Mouse (Mus musculus): ENCODE measurements around the gene Llgl2.

Llgl2 gene

DNA sequence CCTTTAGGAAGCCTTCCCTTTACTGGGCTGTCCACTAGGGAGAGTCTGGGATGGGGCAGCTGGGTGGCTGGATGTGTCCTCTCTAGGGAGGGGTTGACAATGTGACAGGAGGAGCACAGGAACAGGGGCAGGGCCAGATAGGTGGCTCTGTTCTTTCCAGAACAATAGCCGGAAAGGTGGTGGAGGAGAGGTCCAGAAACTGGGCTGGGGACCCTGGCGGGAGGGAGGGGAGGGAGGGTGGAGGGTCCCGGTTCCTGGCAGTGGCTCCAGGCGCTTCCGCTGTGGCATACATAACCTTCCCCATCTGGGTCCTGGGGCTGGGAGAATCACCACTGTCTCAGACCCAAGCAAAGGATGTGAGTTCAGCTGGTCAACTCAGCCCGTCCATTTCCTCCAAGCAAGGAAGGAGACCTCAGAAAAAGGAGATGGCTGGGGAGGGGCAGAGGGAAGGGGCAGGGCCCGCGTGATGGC is 14.5 kb upstream of the Llgl2 start:
- no peak for DNase-seq

DNA sequence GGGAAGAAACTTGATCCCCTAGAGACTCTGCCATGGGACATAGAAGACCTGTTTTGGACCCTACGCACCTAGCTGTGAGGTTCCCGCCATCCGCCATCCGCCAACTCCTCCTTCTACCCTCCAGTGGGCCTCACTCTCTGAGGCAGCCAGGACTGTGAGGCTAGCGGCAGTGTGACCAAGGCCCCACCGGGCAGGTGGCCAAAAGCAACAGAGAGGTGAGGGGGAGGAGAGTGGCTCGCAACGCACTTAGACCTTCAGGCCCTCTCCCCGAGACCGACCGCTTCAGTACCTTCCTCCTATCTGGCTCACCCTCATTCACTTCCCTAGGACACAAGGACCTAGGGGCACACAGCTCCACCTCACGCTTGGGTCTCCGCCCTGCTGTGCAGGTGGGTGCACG is 13.5 kb upstream of the Llgl2 start:
- DNase-seq: no peak

DNA sequence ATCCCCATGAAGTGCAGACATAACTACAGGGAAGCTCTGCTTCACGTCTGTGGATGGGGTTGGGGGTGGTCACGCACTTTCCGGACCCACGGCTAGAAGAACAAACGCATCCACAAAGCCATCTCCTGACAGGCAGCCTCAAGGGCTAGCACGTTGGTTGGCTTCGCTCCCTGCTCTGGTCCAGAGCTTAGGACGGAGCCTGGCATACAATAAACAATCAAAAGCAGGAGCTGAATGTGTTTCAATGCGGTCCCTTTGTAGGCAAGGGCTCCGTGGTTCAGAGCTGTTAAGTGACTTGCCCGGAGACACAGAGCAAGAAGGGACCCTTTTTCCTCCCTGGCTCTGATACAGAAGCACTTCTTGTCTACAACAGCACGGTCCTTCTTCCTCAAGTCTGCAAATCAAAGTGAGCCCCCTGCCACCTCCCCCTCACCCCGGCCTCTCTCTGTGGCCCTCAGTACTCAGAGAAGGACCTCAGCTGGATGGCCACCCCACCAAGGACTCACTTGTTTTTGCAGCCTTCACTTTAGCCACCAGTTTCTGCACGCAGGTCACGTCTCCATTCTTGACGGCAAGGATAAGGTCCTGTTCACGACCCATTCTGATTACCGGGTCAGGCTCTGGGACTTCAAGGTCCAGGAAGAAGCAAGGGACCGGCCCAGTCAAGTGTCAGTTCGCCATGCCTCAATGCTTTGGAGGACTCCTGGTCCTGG is 12.3 kb upstream of the Llgl2 start:
- DNase-seq: no peak

DNA sequence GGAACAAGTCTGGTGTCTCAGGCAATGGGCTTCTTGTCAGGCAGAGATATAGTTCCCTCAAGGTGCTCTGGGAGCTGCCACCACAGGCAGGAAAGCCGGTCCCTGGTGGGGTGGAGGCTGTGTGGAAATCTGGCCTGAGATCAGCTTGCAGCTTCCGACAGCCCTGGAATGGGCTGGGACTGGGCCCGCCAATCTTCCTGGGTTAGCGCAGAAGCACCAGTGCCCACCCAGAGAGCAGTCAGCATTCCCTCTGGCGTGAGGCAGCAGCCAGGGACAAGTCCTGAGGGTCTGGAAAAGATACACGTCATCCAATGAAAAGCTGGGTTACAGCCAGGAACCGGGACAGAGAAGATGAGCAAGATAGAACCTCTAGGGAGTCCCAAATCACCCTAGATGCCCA is 11.8 kb upstream of the Llgl2 start:
- DNase-seq: no peak

DNA sequence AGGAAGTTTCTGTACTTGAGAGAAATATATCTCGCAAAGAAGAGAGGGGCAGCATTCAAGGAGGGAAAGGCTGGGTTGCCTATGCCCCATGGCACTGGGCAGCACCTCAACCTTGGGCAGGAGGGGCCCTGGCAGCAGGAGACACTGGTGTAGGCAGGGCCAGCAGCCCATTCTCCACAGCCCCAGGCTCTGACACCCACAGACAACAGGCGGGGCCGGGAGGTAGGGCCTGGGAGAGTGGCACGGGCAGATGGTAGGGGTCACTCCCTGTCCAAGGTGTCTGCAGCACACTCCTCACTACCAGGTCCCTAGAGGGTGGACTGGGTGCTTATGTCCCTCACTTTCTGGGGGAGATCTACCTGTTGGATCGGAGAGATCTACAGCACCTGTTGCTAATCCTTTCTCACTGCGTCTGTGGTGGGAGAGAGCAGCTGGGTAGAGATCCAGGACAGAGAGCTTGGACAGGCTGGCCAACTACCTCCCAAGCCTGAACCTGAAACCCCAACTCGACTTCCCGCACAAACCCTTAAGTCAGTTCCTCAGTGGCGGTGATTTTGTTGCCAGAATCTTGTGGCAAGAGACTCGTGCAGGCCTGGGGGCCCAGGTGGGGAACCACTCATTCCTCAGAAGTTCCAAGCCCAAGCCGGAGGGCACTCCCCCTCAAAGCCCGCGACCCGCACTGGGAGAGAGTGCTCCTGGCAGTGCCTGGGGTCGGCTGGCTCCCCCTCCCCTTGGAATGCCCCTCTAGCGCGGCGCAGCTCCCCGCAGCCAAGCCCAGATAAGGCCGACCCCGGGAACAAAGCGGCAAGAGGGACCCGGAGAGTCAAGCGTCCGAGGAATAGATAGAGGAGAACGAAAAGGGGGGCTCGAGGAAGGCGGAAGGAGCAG is 11.1 kb upstream of the Llgl2 start:
- no peak for DNase-seq

DNA sequence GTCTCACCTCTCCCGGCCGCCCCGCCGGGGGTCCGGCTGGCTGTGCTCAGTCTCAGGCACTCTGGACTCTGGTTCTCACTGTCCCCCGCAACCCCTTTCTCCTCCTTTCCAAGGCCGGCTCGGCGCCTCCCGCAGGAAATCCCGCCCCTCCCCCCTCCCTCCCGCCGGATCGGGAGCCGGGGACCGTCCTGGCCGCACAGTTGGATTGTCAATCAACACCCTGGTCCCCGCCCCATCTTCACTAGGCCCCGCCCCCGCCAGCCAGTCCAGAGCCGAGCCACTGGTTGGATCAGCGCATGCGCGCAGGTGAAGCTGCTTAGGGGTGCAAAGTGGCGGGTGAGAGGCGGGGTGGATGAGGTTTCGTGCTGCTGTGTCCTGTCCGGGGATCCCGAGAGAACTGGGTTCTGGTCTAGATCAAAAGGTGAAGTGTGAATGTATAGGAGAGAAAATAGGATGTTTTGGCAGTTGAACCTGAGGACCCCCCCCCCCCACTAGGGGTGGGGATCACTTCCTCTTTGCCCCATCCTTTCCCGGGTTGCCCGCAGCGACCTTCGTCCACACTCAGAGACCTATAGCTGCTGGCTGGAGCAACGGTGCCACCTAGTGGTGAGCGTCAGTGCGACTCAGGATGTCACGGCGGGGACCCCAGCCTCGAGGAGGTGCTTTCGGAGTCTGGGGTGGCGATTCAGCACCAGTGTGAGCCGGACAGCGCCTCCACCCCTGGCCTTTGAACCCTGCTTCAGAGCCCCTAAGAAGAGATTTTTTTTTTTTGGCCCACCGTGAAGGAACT is 10.1 kb upstream of the Llgl2 start, which contains the start of gene Caskin2:
TSS of gene Caskin2 (minus strand) at position 133 of the 790 bp plus-strand sequence.
- DNase-seq: peak; percentile 92

DNA sequence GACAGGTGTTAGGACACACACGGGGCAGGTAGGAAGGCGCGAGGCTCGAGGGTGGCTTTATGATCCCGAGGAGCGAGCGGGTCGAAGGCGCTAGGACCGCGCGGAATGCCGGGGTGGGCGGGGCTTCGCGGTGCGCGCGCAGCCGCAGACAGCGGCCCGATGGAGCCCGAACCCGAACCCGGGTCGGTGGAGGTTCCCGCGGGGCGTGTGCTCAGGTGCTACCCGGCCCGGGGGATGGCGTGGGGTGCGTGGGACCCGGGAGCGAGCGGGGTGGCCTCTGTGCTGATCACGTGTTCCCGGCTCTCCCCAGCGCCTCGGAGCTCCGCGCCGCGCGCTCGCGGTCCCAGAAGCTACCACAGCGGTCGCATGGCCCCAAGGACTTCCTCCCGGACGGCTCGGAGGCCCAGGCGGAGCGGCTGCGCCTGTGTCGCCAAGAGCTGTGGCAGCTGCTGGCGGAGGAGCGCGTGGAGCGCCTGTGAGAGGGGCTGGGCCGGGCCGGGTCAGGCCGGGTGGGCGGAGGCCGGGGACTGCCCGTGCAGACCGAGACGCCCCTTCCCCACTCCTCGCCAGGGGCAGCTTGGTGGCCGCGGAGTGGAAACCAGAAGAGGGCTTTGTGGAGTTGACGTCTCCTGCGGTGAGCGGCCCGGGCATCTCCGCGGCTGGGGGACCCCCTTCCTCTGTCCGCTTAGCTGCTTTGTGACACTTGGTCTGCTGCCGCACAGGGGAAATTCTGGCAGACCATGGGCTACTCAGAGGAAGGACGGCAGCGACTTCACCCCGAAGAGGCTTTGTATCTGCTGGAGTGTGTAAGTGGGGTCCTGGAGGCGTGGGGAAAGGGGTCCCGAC is 9.0 kb upstream of the Llgl2 start, which contains the start of gene Tsen54:
TSS of gene Tsen54 (plus strand) at position 120 of the 846 bp plus-strand sequence.
- peak; percentile 89 for DNase-seq

DNA sequence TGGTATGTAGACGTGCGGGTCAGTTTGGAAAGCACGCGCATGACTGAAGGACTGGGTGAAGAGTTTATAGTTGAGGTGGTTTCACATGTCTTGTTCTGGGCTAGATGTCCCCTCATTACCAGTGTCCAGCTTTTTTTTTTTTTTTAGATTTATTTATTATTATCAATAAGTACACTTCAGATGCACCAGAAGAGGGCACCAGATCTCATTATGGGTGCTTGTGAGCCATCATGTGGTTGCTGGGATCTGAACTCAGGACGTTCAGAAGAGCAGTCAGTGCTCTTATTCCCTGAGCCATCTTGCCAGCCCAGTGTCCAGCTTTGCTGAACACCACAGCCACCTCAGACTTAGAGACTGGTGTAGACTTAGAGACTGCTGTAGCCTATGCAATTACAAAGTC is 6.5 kb upstream of the Llgl2 start:
- DNase-seq: no peak

DNA sequence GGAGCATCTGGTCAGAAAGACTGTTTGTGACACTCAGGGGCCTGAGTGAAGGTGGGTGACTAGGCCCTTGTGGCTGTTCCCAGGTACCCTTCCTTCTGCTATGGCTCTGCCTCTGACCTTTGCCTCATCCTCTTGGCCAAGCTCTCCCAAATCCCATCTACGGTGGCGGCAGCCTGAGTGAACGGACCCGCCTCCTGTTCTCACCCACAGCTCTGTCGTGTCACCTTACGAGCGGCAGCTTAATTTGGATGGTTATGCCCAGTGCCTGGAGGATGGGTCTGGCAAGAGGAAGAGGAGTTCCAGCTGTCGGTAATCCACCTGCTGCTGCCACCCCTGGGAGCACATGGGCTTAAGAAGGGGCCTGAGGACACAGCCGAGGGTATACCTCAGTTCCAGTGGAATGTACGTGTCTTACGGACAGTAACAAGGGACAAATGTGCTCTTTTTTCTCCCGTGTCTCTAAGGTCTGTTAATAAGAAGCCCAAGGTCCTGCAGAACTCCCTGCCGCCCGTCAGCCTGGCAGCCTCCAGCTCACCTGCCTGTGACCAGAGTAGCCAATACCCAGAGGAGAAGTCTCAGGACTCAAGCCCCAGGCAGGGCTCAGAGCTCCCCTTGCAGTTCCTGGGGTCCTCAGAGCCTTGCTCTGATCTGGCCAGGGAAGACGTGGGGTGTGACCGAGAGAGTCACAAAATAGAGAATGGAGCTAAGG is 3.8 kb upstream of the Llgl2 start:
- no peak for DNase-seq

DNA sequence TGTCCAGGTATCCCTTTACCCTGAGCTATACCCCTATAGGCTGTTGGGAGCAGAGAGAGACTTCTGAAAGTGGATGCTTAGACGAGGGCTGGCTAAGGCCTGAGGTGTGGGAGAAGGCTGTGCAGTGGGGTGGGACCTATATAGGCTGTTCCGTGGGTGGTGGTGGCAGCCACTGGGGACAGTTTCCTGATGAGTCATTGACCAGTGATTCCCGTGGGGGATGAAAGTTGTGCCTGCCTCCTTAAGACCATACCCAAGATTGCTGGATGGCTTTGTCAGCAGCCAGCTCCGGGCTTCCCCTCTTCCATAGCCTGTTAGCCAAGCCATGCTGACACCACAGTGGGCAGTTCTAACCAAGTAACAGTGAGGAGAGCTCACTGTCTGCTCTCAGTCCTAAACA is 2.8 kb upstream of the Llgl2 start:
- DNase-seq: no peak

DNA sequence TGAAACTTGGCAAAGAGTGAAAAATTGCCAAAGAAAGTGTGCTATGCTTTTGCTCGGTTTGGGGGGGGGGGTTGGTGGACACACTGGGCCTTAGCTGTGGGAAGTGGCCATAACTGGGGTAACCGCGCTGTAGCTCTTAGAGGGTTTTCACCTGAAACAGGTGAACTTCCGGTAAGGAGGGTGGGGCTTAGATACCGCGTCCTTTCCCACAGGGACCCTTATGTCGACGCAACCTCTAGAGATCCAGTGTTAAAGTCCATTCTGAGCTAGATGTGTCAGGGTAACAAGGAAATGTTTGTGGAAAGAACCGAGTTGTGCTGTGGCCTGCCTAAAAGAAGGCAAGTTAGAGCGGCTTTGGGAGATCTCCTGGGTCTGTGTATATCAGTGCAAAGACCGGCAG is 964 bp downstream of the Llgl2 start:
- no peak for DNase-seq

DNA sequence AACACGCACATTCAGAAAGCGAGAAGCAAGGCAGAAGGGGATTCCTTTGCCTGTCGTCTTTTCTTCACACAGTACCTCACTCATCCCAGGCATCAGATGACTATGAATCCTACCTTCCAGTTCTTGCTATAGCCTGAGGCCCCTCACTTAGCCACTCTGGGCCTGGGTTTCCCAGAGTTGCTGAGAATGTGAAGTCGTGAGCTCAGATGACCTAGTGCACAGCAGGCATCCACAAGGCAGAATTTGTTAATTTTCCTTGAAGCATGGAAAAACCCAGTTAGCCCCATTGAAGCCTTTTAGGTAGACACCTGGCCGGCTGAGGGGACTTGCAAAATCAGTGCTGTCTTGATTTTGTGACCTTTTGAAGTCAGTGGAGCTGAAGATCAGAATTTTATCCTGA is 2.6 kb downstream of the Llgl2 start:
- no peak for DNase-seq

DNA sequence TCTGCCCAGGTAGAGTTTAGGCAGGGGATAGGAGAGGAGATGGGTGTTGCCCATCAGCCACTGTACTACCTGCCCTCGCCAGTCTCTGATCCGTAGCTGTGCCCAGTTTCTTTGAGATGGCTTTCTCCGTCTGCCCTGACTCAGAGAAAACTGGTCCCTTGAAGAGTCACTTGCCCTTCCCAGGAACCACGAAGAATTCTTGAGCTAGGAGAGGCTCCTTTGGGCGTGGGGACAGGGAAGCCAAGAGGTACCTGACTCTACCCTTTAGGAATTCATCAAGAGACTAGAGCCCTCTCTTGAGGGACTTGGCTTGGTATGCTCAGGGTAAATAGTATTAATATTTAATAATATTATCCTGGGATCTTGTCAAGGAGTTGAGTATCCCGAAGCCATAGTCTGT is 3.8 kb downstream of the Llgl2 start:
- DNase-seq: no peak

DNA sequence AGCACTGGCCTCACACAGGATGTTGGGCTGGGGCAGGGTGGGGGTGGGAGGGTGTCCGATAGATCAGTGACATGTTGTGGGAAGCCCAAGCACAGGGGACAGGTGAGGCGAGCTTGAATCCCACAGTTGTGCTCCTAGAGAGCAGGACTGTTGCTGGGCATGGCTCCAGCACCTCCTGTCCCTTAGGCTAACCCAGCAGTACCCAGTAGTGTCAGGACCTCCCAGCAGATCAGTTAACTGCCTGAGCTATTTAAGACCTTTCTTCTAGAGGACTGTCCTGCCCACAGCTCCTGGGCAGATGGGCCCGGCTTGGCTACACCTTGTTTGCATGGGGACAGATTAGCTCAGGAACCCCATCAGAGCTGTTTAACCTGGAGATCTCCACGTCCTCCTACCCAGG is 5.2 kb downstream of the Llgl2 start:
- no peak for DNase-seq

DNA sequence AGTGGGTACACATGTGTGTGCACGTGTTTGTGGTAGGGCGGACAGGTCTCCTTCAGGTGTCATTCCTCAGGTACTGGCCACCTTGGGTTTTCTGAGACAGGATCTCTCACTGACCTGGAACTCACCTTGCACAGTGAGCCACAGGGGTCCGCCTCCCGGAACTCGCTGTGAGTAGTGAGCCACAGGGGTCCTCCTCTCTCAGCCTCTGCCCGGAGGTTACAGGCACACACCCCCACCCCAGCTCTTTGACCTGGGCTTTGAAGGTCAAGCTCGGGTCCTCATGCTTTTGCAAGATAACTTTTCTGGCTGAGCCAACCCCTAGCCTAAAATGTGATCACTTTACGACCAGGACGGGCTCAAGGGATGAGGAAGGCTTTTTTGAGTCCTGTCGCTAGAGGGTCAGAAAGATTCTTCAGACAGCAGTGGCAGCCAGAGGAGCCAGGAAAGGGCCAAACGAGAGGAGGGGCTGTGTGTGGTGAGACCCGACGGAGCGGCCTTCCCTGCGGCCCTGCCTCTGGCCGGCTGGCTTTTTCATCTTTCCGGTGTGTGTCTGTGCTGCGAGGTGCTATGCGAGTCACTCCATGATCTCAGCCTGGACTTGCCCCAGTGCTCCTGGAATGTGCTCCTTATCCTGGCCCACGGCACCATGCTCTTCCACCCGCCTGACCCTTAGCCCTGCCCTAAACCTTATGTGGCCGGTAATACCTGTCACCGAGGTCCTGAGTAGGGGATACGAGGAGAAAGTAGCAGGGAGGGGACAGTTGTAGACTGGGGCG is 6.9 kb downstream of the Llgl2 start:
- no peak for DNase-seq

DNA sequence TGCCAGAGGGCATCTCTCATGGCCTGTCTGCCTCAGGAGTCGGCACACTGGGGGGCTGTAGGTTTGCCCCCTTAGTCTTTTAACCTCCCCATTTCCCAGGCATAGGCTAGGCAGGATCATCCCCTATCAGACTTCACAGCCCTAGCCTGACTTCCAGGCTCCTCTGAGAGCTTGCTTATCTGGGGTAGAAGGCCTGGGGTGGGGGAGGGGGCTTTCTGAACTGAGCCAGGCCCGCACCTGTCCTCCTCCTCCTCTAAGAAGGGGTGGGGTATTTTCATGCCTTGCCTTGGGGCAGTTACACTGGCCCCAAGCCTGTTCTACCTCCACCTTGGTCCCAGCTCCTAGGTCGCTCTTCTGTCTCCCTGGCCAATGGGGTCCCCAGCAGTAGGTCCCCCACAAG is 7.7 kb downstream of the Llgl2 start:
- DNase-seq: no peak

DNA sequence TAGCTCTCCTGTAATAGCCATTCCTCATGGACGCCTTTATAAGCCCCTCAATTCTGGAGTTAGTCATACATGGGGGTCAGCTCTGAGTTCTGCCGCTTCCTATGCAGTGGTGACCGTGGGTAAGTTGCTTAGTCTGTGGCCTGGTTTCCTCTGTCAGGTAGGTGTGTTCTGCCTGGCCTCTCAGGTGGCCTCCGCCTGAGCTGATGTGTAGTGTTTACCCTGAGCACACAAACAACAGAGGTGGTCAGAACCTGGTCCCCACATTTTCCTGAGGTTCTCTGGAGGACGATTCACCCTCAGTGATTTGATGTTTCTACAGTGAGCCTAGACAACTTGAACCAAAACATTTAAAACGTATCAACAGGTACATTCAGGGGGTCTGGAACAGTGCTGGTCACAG is 8.2 kb downstream of the Llgl2 start:
- DNase-seq: no peak

DNA sequence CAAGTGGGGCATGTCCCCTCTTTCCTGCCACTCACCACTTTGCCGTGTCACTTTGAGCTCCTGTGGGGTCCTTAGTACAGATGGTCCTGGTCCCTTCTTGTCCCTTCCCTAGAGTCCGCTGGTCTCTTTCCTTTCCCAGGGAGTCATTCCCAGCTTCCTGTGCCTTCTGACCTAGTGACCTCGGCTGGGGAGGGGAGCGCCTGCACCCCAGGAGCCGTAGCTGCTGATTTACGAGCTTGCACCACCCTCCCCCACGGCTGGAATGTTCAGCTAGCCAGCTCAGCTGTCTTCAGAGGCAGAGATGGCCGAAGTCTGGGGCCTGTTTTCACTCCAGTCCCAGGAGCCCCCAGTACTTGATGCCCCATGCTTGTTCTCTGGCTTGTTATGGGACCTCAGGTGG is 8.7 kb downstream of the Llgl2 start:
- DNase-seq: no peak

DNA sequence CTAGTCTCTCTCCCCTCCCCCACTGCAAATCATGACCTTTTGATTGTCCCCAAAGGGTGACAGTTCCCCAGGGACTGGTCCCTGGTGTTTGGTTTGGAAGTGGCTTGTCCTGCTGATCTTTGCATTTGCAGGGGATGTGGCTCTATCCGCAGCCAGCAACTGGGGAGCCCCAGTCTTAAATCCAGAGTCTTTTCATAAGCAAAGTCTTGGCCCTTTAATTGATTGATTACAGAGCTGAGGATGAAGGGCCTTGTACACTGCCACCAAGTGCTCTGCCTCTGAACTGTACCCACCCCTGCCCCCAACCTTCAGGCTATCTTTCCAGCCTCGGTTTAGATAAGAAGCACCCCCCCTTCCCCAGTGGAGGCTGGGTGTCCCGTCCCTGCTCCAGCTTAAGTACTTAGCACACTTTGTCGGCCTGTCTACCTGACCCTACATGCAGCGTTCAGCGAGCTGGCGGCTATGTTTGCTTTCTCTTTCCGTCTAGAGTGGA is 9.2 kb downstream of the Llgl2 start:
- no peak for DNase-seq

DNA sequence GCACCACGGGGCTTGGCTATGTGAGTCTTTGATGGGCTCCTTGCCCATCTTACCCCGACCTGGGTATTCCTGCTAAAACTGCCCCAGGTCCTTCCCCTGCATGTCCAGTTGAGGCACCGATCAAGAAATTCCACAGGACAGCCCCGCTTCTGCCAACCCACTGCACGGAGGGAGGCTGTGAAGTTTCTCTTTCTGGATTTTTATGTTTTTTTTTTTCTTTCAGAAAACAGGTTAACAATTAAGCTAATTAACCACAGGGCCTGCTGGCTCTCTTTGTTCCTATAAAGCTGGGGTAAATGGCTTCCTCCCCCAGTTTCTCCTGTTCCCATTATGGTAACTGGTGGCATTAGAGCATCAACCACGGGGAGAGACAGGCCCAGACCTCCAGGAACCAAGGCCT is 10.2 kb downstream of the Llgl2 start:
- no peak for DNase-seq

Measured in right cerebral cortex, postnatal 4 days (tissue).